Comparison of ENCODE assay signal across 10 mouse cellular contexts in the genomic region with DNA sequence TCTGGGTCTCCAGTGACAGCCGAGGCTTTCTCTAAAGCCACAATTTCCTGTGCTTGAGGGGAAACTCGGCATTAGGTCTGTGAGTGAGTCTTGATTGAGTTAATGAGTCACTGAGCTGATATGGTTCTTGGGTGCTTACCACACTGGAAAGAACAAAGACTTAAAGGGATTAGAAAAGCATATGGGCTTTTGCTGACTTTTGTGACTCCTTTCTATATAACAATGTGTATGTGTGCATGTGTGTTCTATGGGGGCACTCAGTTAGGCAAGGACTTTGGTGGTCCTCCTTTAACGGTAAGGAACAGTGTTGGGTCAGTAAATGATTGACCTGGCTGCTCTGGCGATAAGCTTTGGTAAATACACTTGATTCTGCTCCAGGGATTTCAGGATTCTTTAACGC. TPM values are rescaled to one million over a fixed set of nuclear protein-coding genes. Genes with fewer than 3 reads are reported as not detected.
DNase-seq lines count a peak whose midpoint lies in the region; ATAC-seq and TF ChIP-seq lines count a peak whose summit lies in the region.
"Had no signal": no experiment of that assay in that cellular context is flagged by ENCODE, and none has a peak within 500 bp of the region (broad histone marks: within the 10 kb centered on the region; RNA-seq: fewer than 3 reads in every experiment).

No protein-coding gene starts in this region.

- TF ChIP-seq CTCF in lung, adult 2 months (IDR thresholded peaks at IDR 0.05; ENCODE audit: insufficient read depth, low read length), result no peak

- 25% methylated on average over 5 of the region's 5 CpGs for WGBS in lung, embryonic 15.5 days
- 40% methylated on average over 5 of the region's 5 CpGs for WGBS in lung, adult 2 months
- WGBS in intestine, embryonic 15.5 days, result 34% methylated on average over 5 of the region's 5 CpGs
- WGBS in stomach, embryonic 15.5 days, result 34% methylated on average over 5 of the region's 5 CpGs

- no peak for DNase-seq in lung, adult 2 months
- peak; percentile 44 to 54 for DNase-seq in kidney, postnatal 25 days
- no peak for DNase-seq in adrenal gland, adult (ENCODE audit: inconsistent age in 2 of 2, low spot score in 1 of 2)
- DNase-seq in left cerebral cortex, postnatal 10 days (ENCODE audit: extremely low spot score in 1 of 2, low spot score in 2 of 2), result no peak
- DNase-seq: heart, postnatal 36 days; lung, postnatal 4 days had no signal

- H3K4me3 ChIP-seq in lung, embryonic 15.5 days, result no peak overlapping the region
- H3K4me3 ChIP-seq in lung, adult 2 months (replicated peaks; ENCODE audit: extremely low read depth, low read depth, low read length), result no peak overlapping the region
- no peak overlapping the region; the same call in 1 of the 2 replicates for H3K4me3 ChIP-seq in intestine, embryonic 15.5 days (replicated peaks)
- no peak overlapping the region for H3K4me3 ChIP-seq in stomach, embryonic 15.5 days (replicated peaks)

- no peaks in the 10 kb centered on the region for H3K36me3 ChIP-seq in lung, embryonic 15.5 days
- H3K36me3 ChIP-seq in intestine, embryonic 15.5 days, result no peaks in the 10 kb centered on the region
- no peaks in the 10 kb centered on the region for H3K36me3 ChIP-seq in stomach, embryonic 15.5 days

- H3K4me1 ChIP-seq in lung, embryonic 15.5 days, result peaks cover 8% of the 10 kb centered on the region; the same call in 1 of the 2 replicates
- H3K4me1 ChIP-seq in lung, adult 2 months (ENCODE audit: control insufficient read depth, insufficient read depth, low read length), result peaks cover 5% of the 10 kb centered on the region
- H3K4me1 ChIP-seq in intestine, embryonic 15.5 days (replicated peaks), result no peaks in the 10 kb centered on the region
- H3K4me1 ChIP-seq in stomach, embryonic 15.5 days, result no peaks in the 10 kb centered on the region

- peak overlapping the region; percentile 76 for H3K27ac ChIP-seq in lung, embryonic 15.5 days
- peak overlapping the region; percentile 68; the same call in 1 of the 2 replicates for H3K27ac ChIP-seq in intestine, embryonic 15.5 days
- H3K27ac ChIP-seq in stomach, embryonic 15.5 days, result peak overlapping the region; percentile 51

- TF ChIP-seq POLR2A in lung, adult 2 months (IDR thresholded peaks at IDR 0.05; ENCODE audit: borderline replicate concordance, extremely low read depth, low read depth, low read length), result no peak

- no peak overlapping the region for H3K9ac ChIP-seq in lung, embryonic 15.5 days
- H3K9ac ChIP-seq in intestine, embryonic 15.5 days, result no peak overlapping the region
- H3K9ac ChIP-seq in stomach, embryonic 15.5 days, result no peak overlapping the region

- peak; percentile 80; the same call in 1 of the 2 replicates for ATAC-seq in lung, embryonic 15.5 days (ENCODE audit: borderline replicate concordance, extremely low read depth, low FRiP score, low TSS enrichment)
- ATAC-seq in intestine, embryonic 15.5 days, result peak; percentile 92
- peak; percentile 83 for ATAC-seq in stomach, embryonic 15.5 days (ENCODE audit: insufficient read depth, low FRiP score, low read depth)
- ATAC-seq in frontal cortex, adult (ENCODE audit: low TSS enrichment), result no peak

- no peak overlapping the region for H3K4me2 ChIP-seq in lung, embryonic 15.5 days
- peak overlapping the region; percentile 38 for H3K4me2 ChIP-seq in intestine, embryonic 15.5 days (replicated peaks)
- H3K4me2 ChIP-seq in stomach, embryonic 15.5 days, result peak overlapping the region; percentile 33

- H3K27me3 ChIP-seq in lung, embryonic 15.5 days, result no peaks in the 10 kb centered on the region
- H3K27me3 ChIP-seq in intestine, embryonic 15.5 days (replicated peaks), result no peaks in the 10 kb centered on the region
- no peaks in the 10 kb centered on the region for H3K27me3 ChIP-seq in stomach, embryonic 15.5 days (replicated peaks)

- intact Hi-C loops in left cerebral cortex, postnatal 10 days (cut with DNase I), result no loop called here

- no peaks in the 10 kb centered on the region for H3K9me3 ChIP-seq in lung, embryonic 15.5 days
- no peaks in the 10 kb centered on the region for H3K9me3 ChIP-seq in intestine, embryonic 15.5 days
- no peaks in the 10 kb centered on the region for H3K9me3 ChIP-seq in stomach, embryonic 15.5 days

RNA-seq across cellular contexts. Expression of a gene that starts 0.9 kb away (rescaled TPM):
- polyA plus RNA-seq in lung, embryonic 15.5 days (2015; fragmentation: Nextera tagmentation; extraction: Ambion mirVana), result 54.9 and 58.9 TPM in 2 replicates
- 53.0 and 55.6 TPM in 2 replicates for polyA plus RNA-seq in lung, adult 2 months (2012; rRNA removed)
- polyA plus RNA-seq in intestine, embryonic 15.5 days (2015; fragmentation: Nextera tagmentation; extraction: Ambion mirVana), result 28.7 and 31.8 TPM in 2 replicates
- 31.4 and 33.3 TPM in 2 replicates for polyA plus RNA-seq in stomach, embryonic 15.5 days (2015; fragmentation: Nextera tagmentation; extraction: Ambion mirVana)
- total RNA-seq in left cerebral cortex, postnatal 10 days (2021), result 1 to 10 TPM; 6.6 to 9.9 TPM

RNA-seq across cellular contexts. Expression of a gene that starts 57.5 kb away (rescaled TPM):
- polyA plus RNA-seq in lung, embryonic 15.5 days (2015; fragmentation: Nextera tagmentation; extraction: Ambion mirVana), result 0.85 and 1.1 TPM in 2 replicates
- polyA plus RNA-seq in lung, adult 2 months (2012; rRNA removed), result 0.35 and 0.84 TPM in 2 replicates
- 2.5 and 2.7 TPM in 2 replicates for polyA plus RNA-seq in intestine, embryonic 15.5 days (2015; fragmentation: Nextera tagmentation; extraction: Ambion mirVana)
- polyA plus RNA-seq in stomach, embryonic 15.5 days (2015; fragmentation: Nextera tagmentation; extraction: Ambion mirVana), result 2.2 and 2.4 TPM in 2 replicates
- total RNA-seq in left cerebral cortex, postnatal 10 days (2021), result 100 to 1,000 TPM; 105 to 117 TPM

Comparison
In these comparisons a context has a peak if more than half of its experiments do, and no peak if none do; other contexts are left out.
1. DNase-seq: peak in kidney, postnatal 25 days (2 of 2); none in lung, adult 2 months (single experiment), adrenal gland, adult (0 of 2) and left cerebral cortex, postnatal 10 days (0 of 2).
2. Peak in every context shown above with its lines, with median percentiles within 50 percentile points of each other: H3K27ac ChIP-seq.